Mouse (Mus musculus) spleen, postnatal 4 days (tissue): ENCODE measurements around the gene Polr3g.
"Not testable (repeated sequence)": the region's sequence is repeated elsewhere in the genome, so short reads cannot be mapped to it uniquely, and the experiment has no call there.

ENCODE experiments used
- DNase-seq, 2 experiments: peaks; one replicate each; pipeline ENCODE4 v3.0.0; 2022; ENCODE audit warnings: low spot score in 2 of 2

Polr3g gene

GRCm38 (mm10) chr13:81689587-81689986, 21.2 kb downstream of the Polr3g start:
- no peak for DNase-seq

- no peak for DNase-seq
Measured at GRCm38 (mm10) chr13:81684884-81685283, 25.9 kb downstream of the Polr3g start.

- no peak for DNase-seq
Measured at GRCm38 (mm10) chr13:81684258-81684657, 26.6 kb downstream of the Polr3g start.

- DNase-seq = no peak
Measured at GRCm38 (mm10) chr13:81683107-81683506, 27.7 kb downstream of the Polr3g start.

GRCm38 (mm10) chr13:81675333-81675732, 35.5 kb downstream of the Polr3g start:
- peak in 1 of 2 experiments; percentile 29 for DNase-seq

GRCm38 (mm10) chr13:81667713-81668112, 43.1 kb downstream of the Polr3g start:
- DNase-seq = no peak

- DNase-seq = peak in 1 of 2 experiments; percentile 27
Measured at GRCm38 (mm10) chr13:81664331-81664698, 46.5 kb downstream of the Polr3g start.

- DNase-seq = peak in 1 of 2 experiments; percentile 57
Measured at GRCm38 (mm10) chr13:81663566-81664330, 47.1 kb downstream of the Polr3g start.

GRCm38 (mm10) chr13:81658053-81658752, 52.6 kb downstream of the Polr3g start:
- DNase-seq = no peak

GRCm38 (mm10) chr13:81657351-81658052, 53.3 kb downstream of the Polr3g start, which contains the start of gene Lysmd3:
Gene Lysmd3 (plus strand): TSS chr13:81657663.
- peak; percentile 91 to 96 for DNase-seq

- DNase-seq = no peak
Measured at GRCm38 (mm10) chr13:81657008-81657350, 53.8 kb downstream of the Polr3g start.

- DNase-seq = no peak
Measured at GRCm38 (mm10) chr13:81656091-81656850, 54.5 kb downstream of the Polr3g start.

- DNase-seq = not testable (repeated sequence)
Measured at GRCm38 (mm10) chr13:81650382-81650781, 60.4 kb downstream of the Polr3g start.

- DNase-seq = no peak
Measured at GRCm38 (mm10) chr13:81646348-81646747, 64.5 kb downstream of the Polr3g start.

GRCm38 (mm10) chr13:81644047-81644565, 66.7 kb downstream of the Polr3g start:
- no peak for DNase-seq

GRCm38 (mm10) chr13:81642491-81643149, 68.2 kb downstream of the Polr3g start:
- no peak for DNase-seq

- DNase-seq = peak; percentile 40 to 80
Measured at GRCm38 (mm10) chr13:81641289-81642045, 69.3 kb downstream of the Polr3g start.

GRCm38 (mm10) chr13:81640881-81641280, 69.9 kb downstream of the Polr3g start:
- DNase-seq = no peak

GRCm38 (mm10) chr13:81639624-81640023, 71.2 kb downstream of the Polr3g start:
- no peak for DNase-seq

GRCm38 (mm10) chr13:81632720-81633415, 77.9 kb downstream of the Polr3g start, which contains the start of gene Adgrv1:
Gene Adgrv1 (minus strand): TSS chr13:81633154.
- DNase-seq = no peak
